Comparison of ENCODE assay signal across 8 mouse cellular contexts in genomic region chr16:93292965-93293653, GRCm38 (mm10).
DNase-seq lines count a peak whose midpoint lies in the region; ATAC-seq and TF ChIP-seq lines count a peak whose summit lies in the region.

No protein-coding gene starts in this region.

- peak; percentile 92 for ATAC-seq in megakaryocyte progenitor cell, adult 5-6 weeks (replicated peaks; ENCODE audit: poor library complexity)

- H3K4me3 ChIP-seq in left cerebral cortex, adult 2 months: no peak overlapping the region

- TF ChIP-seq CTCF in left cerebral cortex, adult 2 months (IDR thresholded peaks at IDR 0.05): peak; percentile 84

- DNase-seq in ZHBTc4 (ENCODE audit: low read depth, low spot score): peak; percentile 79
- DNase-seq in cerebellum, postnatal 36 days: peak; percentile 48 to 55
- DNase-seq in gastrocnemius, adult 18-20 months (ENCODE audit: low spot score): peak; percentile 71
- peak; percentile 92 for DNase-seq in hindlimb bud, embryonic 11.5 days (ENCODE audit: extremely low spot score, low read depth, low spot score)
- peak; percentile 45 to 68 for DNase-seq in left cerebral cortex, adult 2 months (ENCODE audit: extremely low spot score in 1 of 2, low spot score in 2 of 2)
- peak; percentile 62 for DNase-seq in right cerebral cortex, postnatal 4 days
- peak; percentile 73 for DNase-seq in yolk sac, embryonic 10.5 days (ENCODE audit: low spot score)

- intact Hi-C loops in left cerebral cortex, adult 2 months (cut with DNase I): loop anchor here (1.0 to 5.0 kb wide), 4 partner anchors 162 to 771 kb away; no protein-coding TSS in a partner anchor

- no peak overlapping the region for H3K27ac ChIP-seq in left cerebral cortex, adult 2 months
